Mouse (Mus musculus) kidney, adult 2 months (tissue): ENCODE measurements around the gene Csad.

ENCODE experiments used
- CTCF ChIP-seq: fragments of 200-500 bp; conservative IDR thresholded peaks from 2 replicates; pipeline ENCODE4 v1.5.1; 2011; ENCODE audit warnings: low read depth, mild to moderate bottlenecking, control low read depth, low read length, moderate library complexity, mixed read lengths; ENCODE audit not compliant: insufficient read depth, insufficient read length
- POLR2A ChIP-seq: fragments of 200-500 bp; IDR thresholded peaks from one replicate; pipeline ENCODE4 v1.6.1; 2011; ENCODE audit warnings: low read depth, low read length, control low read depth

DNA sequence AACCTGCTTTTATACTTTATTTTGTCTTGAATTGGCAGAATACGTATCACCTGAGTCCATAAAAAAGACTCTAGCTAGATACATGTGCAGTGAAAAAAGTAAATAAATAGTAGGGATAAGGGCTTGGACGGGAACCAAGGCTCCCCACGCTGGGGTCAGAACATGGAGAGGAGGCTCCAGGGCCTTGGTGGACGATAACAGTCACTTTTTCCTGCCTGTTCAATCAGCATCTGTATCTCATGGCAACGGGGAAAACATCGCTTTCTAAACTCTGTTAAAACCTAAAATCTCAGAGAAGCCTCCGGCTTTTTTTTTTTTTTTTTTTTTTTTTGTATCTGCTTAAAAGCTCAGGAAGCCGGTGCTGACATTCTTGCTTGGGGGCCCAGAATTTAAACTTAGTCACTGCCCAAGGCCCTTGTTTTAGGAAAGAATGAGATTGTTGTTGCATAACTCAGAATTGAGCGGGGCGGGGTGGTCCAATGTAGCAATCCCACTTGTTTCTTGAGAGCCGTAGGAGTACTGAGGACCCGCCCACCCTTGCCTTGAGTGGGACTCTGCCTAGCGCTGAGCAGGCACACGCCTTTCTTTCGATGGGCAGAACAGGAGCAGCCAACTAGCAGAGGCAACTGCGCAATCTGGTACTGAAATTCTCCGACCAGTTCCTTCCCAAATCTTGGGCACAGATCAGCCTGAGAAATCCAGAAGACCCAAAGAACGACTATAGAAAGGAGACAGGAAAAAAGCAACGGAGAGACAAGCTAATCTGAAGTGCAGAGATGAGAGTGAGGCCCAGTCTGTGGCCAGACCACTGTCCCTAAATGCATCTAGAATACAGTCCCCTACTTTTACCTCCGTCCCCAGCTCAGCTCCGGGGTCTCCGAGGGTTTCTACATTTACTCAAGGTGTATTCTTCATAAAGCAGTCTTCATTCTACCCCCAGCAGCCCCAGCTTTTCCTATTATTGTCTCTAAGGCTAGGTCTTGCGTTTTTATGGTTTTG lies 61.3 kb downstream of the Csad start:
- TF ChIP-seq CTCF: no peak
- TF ChIP-seq POLR2A: no peak
